Mouse (Mus musculus): ENCODE results near the gene Gm34653. TPM values are rescaled to one million over a fixed set of nuclear protein-coding genes. Genes with fewer than 3 reads are reported as not detected.

The Gm34653 gene
- polyA plus RNA-seq, 1 experiment from 2014 or later: not detected

DNA sequence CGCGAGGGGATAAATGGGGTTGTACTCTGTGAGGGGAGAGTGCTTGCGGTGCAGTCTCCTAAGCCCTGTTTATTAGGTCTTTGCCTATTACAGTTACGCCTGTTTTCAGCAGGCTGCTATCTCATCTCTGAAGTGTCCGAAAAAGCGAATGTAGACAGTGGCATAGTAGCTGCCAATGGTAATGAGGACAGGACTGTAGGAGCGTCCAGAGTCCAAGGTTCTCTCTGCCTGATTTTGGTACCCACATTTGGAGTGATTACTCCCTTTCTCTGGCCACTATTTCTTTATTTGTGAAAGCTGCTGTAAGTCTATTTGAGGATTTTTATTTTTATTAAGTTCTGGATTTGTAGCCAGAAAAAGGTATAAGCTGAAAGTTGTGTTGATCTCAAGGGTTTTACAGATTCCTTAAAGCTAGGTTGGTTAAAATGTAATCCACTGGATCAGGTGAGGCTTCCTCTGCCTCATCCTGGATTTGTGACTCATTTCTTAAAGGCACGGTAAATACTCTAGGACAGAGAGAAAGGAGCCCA is 42.1 kb downstream of the Gm34653 start, which contains the start of gene Psmd5:
Psmd5 (minus strand) TSS at position 153 of the 530 bp plus-strand sequence.
- 16% methylated on average over 8 of the region's 8 CpGs for WGBS
- Histone ChIP-seq H3K27me3 (ENCODE audit: insufficient read depth, poor library complexity, severe bottlenecking) (peaks cover 44% of the 10 kb centered on the region), H3K27ac (no peak within 1 kb of the TSS)

GRCm38 (mm10) chr2:34880054-34880453 is 47.2 kb downstream of the Gm34653 start:
- Histone ChIP-seq H3K27me3 (ENCODE audit: insufficient read depth, poor library complexity, severe bottlenecking) (peaks cover 27% of the 10 kb centered on the region), H3K27ac (no peak overlapping the region), H3K4me1 (replicated peaks) (no peaks in the 10 kb centered on the region), H3K4me3 (no peak overlapping the region), H3K36me3 (no peaks in the 10 kb centered on the region), H3K9me3 (no peaks in the 10 kb centered on the region)
- no peak for DNase-seq (ENCODE audit: low spot score)
- WGBS: 85% methylated on average over 10 of the region's 10 CpGs

More for the DNA sequence above, 42.1 kb downstream of the Gm34653 start, which contains the start of gene Psmd5:
- Histone ChIP-seq H3K4me1 (replicated peaks) (peaks cover 16% of the 10 kb centered on the region), H3K36me3 (no peaks in the 10 kb centered on the region), H3K9me3 (no peaks in the 10 kb centered on the region), H3K4me3 (peak within 1 kb of the TSS; percentile 40)
- DNase-seq (ENCODE audit: low spot score): no peak

DNA sequence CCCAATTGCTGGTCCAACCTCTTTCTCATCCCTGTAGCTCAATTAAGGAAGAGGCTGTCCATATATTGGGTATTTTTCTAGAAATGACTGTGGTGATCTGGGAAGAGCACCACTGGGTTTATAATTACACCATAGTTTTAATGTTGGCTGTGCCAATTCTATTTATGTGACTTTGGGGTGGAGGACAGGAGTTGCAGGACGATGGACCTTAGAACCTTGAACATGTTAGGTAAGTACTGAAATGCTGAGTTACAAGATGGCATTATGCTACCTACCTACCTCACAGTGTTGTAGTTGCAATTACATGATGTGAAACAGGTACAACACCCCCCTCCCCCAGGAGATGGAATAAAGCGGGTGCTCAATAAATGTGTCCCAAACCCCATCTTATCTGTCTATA is 50.0 kb downstream of the Gm34653 start:
- DNase-seq (ENCODE audit: low spot score): no peak
- Histone ChIP-seq H3K27me3 (ENCODE audit: insufficient read depth, poor library complexity, severe bottlenecking) (peaks cover 11% of the 10 kb centered on the region), H3K36me3 (no peaks in the 10 kb centered on the region), H3K4me3 (no peak overlapping the region), H3K4me1 (replicated peaks) (no peaks in the 10 kb centered on the region), H3K27ac (no peak overlapping the region), H3K9me3 (no peaks in the 10 kb centered on the region)
- WGBS: 91% methylated on average over 2 of the region's 2 CpGs

GRCm38 (mm10) chr2:34883190-34883589 is 50.4 kb downstream of the Gm34653 start:
- H3K4me1 ChIP-seq (replicated peaks): no peaks in the 10 kb centered on the region
- no peak overlapping the region for H3K27ac ChIP-seq
- H3K27me3 ChIP-seq (ENCODE audit: insufficient read depth, poor library complexity, severe bottlenecking): peaks cover 7% of the 10 kb centered on the region; the same call in 1 of the 2 replicates
- H3K4me3 ChIP-seq: no peak overlapping the region
- H3K9me3 ChIP-seq: no peaks in the 10 kb centered on the region
- no peaks in the 10 kb centered on the region for H3K36me3 ChIP-seq
- DNase-seq (ENCODE audit: low spot score): no peak
- 60% methylated on average over 5 of the region's 5 CpGs for WGBS

GRCm38 (mm10) chr2:34884186-34884585 is 51.4 kb downstream of the Gm34653 start:
- H3K4me1 ChIP-seq (replicated peaks): no peaks in the 10 kb centered on the region
- DNase-seq (ENCODE audit: low spot score): no peak
- H3K4me3 ChIP-seq: no peak overlapping the region
- H3K27ac ChIP-seq: no peak overlapping the region
- WGBS: 76% methylated on average over 2 of the region's 2 CpGs
- H3K9me3 ChIP-seq: no peaks in the 10 kb centered on the region
- H3K36me3 ChIP-seq: no peaks in the 10 kb centered on the region
- H3K27me3 ChIP-seq (ENCODE audit: insufficient read depth, poor library complexity, severe bottlenecking): peaks cover 7% of the 10 kb centered on the region; the same call in 1 of the 2 replicates

Other genes starting within 250 kb of the Gm34653 start
- gene Gapvd1, start 77.8 kb upstream of the Gm34653 start, polyA plus RNA-seq (2016; fragmentation: Nextera tagmentation; extraction: Ambion mirVana): 90.4 and 94.0 TPM in 2 replicates
- 614 and 918 TPM in 2 replicates for gene Hspa5, start 61.0 kb upstream of the Gm34653 start, polyA plus RNA-seq (2016; fragmentation: Nextera tagmentation; extraction: Ambion mirVana)
- gene Rabepk, start 33.1 kb upstream of the Gm34653 start, polyA plus RNA-seq (2016; fragmentation: Nextera tagmentation; extraction: Ambion mirVana): 31.5 and 43.0 TPM in 2 replicates
- 65.6 and 73.6 TPM in 2 replicates for gene Fbxw2, start 6.7 kb upstream of the Gm34653 start, polyA plus RNA-seq (2016; fragmentation: Nextera tagmentation; extraction: Ambion mirVana)
- gene Cutal, start 41.4 kb downstream of the Gm34653 start, polyA plus RNA-seq (2016; fragmentation: Nextera tagmentation; extraction: Ambion mirVana): 0.16 TPM in 1 of 2 replicates, not detected in the other
- 114 and 136 TPM in 2 replicates for gene Psmd5, start 42.0 kb downstream of the Gm34653 start, polyA plus RNA-seq (2016; fragmentation: Nextera tagmentation; extraction: Ambion mirVana)
- gene Phf19, start 81.0 kb downstream of the Gm34653 start, polyA plus RNA-seq (2016; fragmentation: Nextera tagmentation; extraction: Ambion mirVana): 1.9 and 2.1 TPM in 2 replicates
- gene Traf1, start 128.8 kb downstream of the Gm34653 start, polyA plus RNA-seq (2016; fragmentation: Nextera tagmentation; extraction: Ambion mirVana): 0.27 and 0.67 TPM in 2 replicates
- gene Hc, start 228.4 kb downstream of the Gm34653 start, polyA plus RNA-seq (2016; fragmentation: Nextera tagmentation; extraction: Ambion mirVana): 0.44 TPM in 1 of 2 replicates, not detected in the other